Mouse (Mus musculus) gonadal fat pad, adult 2 months (tissue): ENCODE results near the gene Uchl1. TPM values are rescaled to one million over a fixed set of nuclear protein-coding genes. Genes with fewer than 3 reads are reported as not detected.

Source experiments
- DNase-seq: peaks from one replicate; pipeline ENCODE4 v3.0.0-alpha.2; 2012; ENCODE audit warnings: low read depth
- polyA plus RNA-seq: library from polyadenylated mRNA; depleted of rRNA; stranded (reverse); fragments of >200 nt; gene quantifications from 2 replicates; pipeline ENCODE4 v1.2.3, GENCODE M21; 2012; rRNA removed

Uchl1 gene
- polyA plus RNA-seq, 1 experiment, result 13.8 TPM

- DNase-seq, result no peak
Observed at GRCm38 (mm10) chr5:66707859-66708258, 32.0 kb downstream of the Uchl1 start.

- DNase-seq, result no peak
Observed at GRCm38 (mm10) chr5:66710445-66711019, 34.6 kb downstream of the Uchl1 start.

GRCm38 (mm10) chr5:66712801-66713200 lies 36.9 kb downstream of the Uchl1 start:
- no peak for DNase-seq

- DNase-seq, result no peak
Observed at GRCm38 (mm10) chr5:66715498-66715931, 39.6 kb downstream of the Uchl1 start.

GRCm38 (mm10) chr5:66717931-66718330 lies 42.0 kb downstream of the Uchl1 start:
- no peak for DNase-seq

GRCm38 (mm10) chr5:66718413-66718812 lies 42.5 kb downstream of the Uchl1 start:
- DNase-seq, result no peak

GRCm38 (mm10) chr5:66718880-66719279 lies 43.0 kb downstream of the Uchl1 start:
- DNase-seq, result no peak

- no peak for DNase-seq
Observed at GRCm38 (mm10) chr5:66720921-66721320, 45.0 kb downstream of the Uchl1 start.

GRCm38 (mm10) chr5:66722586-66722985 lies 46.7 kb downstream of the Uchl1 start:
- no peak for DNase-seq

GRCm38 (mm10) chr5:66723037-66723436 lies 47.1 kb downstream of the Uchl1 start:
- DNase-seq, result no peak

- DNase-seq, result no peak
Observed at GRCm38 (mm10) chr5:66723626-66724025, 47.7 kb downstream of the Uchl1 start.

GRCm38 (mm10) chr5:66729306-66729705 lies 53.4 kb downstream of the Uchl1 start:
- DNase-seq, result no peak

- no peak for DNase-seq
Observed at GRCm38 (mm10) chr5:66730621-66731301, 54.9 kb downstream of the Uchl1 start.

- no peak for DNase-seq
Observed at GRCm38 (mm10) chr5:66731302-66731697, 55.4 kb downstream of the Uchl1 start.

- DNase-seq, result no peak
Observed at GRCm38 (mm10) chr5:66733556-66733955, 57.7 kb downstream of the Uchl1 start.

Other genes with a start within 250 kb of the Uchl1 start
- gene Apbb2, start 57.3 kb upstream of the Uchl1 start, polyA plus RNA-seq, result 13.7 and 21.6 TPM in 2 replicates
- gene Limch1, start 69.7 kb downstream of the Uchl1 start, polyA plus RNA-seq, result 11.7 and 14.3 TPM in 2 replicates